Mouse (Mus musculus): ENCODE measurements at regions not wholly inside any gene's neighbourhood (a gene's known extent, or its start where the extent isn't known, plus 50 kb on each side); places are given as distances from the start of the nearest gene placed in this dataset.

DNA sequence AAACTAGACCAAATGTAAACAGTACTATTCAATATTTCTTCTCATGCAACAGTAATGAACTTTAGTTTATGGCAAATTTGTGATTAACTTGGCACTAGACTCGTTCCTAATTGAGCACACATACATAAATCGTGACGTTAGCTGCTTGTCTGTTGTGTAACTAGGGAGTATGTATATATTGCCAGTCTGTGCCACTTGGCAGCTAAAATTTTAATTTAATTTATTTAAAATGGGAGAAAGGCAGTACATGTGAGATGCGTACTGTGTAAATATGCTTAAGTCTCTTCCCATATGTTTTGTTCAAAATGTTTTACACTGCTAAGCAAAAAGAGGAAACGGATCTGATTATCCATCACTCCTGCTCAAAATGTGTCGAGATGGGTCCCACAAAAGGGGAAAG, 553.1 kb downstream of the Rwdd3 start:
- Histone ChIP-seq H3K27me3 (ENCODE audit: control insufficient read depth, insufficient read depth, low read length) (no peaks in the 10 kb centered on the region), H3K4me3 (no peak overlapping the region), H3K27ac (no peak overlapping the region), H3K79me2 (replicated peaks; ENCODE audit: control insufficient read depth, insufficient read depth, low read length) (no peaks in the 10 kb centered on the region), H3K4me1 (ENCODE audit: control insufficient read depth, insufficient read depth, low read length) (no peaks in the 10 kb centered on the region), H3K9ac (ENCODE audit: low read depth, low read length) (no peak overlapping the region), H3K36me3 (ENCODE audit: control insufficient read depth, insufficient read depth, low read length) (no peaks in the 10 kb centered on the region)
- TF ChIP-seq POLR2A (IDR thresholded peaks at IDR 0.05; ENCODE audit: insufficient read depth, low read depth, low read length) = no peak
- TF ChIP-seq EP300 (IDR thresholded peaks at IDR 0.05; ENCODE audit: insufficient read depth, low read depth, low read length) = no peak
- no peak for TF ChIP-seq CTCF (IDR thresholded peaks at IDR 0.05)
- intact Hi-C loops (cut with DNase I) = no loop called here
- WGBS = 82% methylated on average over 6 of the region's 6 CpGs
- no peak for DNase-seq

DNA sequence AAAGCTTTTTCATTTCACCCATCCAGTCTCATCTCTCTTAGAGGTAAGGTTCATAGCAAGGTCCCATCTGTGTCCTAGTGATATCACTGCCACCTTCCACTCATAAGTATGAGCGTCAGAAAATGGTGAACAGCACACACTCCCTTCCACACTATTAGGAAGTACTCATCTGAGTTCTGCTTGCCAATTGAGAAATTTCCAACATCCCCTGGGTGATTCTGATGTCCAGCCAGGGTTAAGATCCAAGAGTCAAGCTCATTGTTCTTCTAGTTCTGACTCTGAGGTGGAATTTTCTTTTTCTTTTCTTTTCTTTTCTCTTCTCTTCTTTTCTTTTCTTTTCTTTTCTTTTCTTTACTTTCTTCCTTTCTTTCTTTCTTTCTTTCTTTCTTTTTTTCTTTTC, 577.3 kb downstream of the Rwdd3 start:
- H3K9ac ChIP-seq (ENCODE audit: low read depth, low read length) = no peak overlapping the region
- 81% methylated on average over 1 of the region's 1 CpGs for WGBS

DNA sequence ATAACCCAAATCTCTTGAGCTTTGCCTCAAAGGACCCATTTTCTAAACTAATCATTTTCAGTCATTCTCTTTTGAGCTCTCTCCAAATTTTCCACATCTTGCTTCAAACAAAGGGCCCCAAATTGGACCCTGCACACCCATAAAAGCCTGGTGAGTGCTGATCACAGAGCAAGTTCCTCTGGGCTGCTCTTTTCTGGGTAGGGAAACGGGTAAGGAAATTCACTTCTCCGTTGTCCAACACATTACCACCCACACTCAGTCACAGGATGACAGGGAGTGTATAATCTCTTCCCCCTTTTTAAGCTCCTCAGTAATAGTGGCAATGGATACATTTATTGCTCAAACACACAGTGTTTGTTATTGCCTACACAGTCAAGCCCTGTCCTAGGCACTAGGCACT, 580.3 kb downstream of the Rwdd3 start:
- no peaks in the 10 kb centered on the region for H3K36me3 ChIP-seq (ENCODE audit: control insufficient read depth, insufficient read depth, low read length)
- H3K79me2 ChIP-seq (replicated peaks; ENCODE audit: control insufficient read depth, insufficient read depth, low read length) = no peaks in the 10 kb centered on the region
- WGBS = 66% methylated on average over 2 of the region's 2 CpGs
- H3K27me3 ChIP-seq (ENCODE audit: control insufficient read depth, insufficient read depth, low read length) = no peaks in the 10 kb centered on the region
- H3K9ac ChIP-seq (ENCODE audit: low read depth, low read length) = no peak overlapping the region
- H3K27ac ChIP-seq = no peak overlapping the region
- H3K4me1 ChIP-seq (ENCODE audit: control insufficient read depth, insufficient read depth, low read length) = no peaks in the 10 kb centered on the region
- intact Hi-C loops (cut with DNase I) = no loop called here
- TF ChIP-seq CTCF (IDR thresholded peaks at IDR 0.05) (no peak), EP300 (IDR thresholded peaks at IDR 0.05; ENCODE audit: insufficient read depth, low read depth, low read length) (no peak), POLR2A (IDR thresholded peaks at IDR 0.05; ENCODE audit: insufficient read depth, low read depth, low read length) (no peak)
- H3K4me3 ChIP-seq = no peak overlapping the region
- DNase-seq = no peak

More for the DNA sequence above, 577.3 kb downstream of the Rwdd3 start:
- intact Hi-C loops (cut with DNase I) = no loop called here
- H3K4me1 ChIP-seq (ENCODE audit: control insufficient read depth, insufficient read depth, low read length) = no peaks in the 10 kb centered on the region
- H3K27me3 ChIP-seq (ENCODE audit: control insufficient read depth, insufficient read depth, low read length) = no peaks in the 10 kb centered on the region
- no peak for TF ChIP-seq POLR2A (IDR thresholded peaks at IDR 0.05; ENCODE audit: insufficient read depth, low read depth, low read length)
- TF ChIP-seq CTCF (IDR thresholded peaks at IDR 0.05) = no peak
- TF ChIP-seq EP300 (IDR thresholded peaks at IDR 0.05; ENCODE audit: insufficient read depth, low read depth, low read length) = no peak
- no peaks in the 10 kb centered on the region for H3K79me2 ChIP-seq (replicated peaks; ENCODE audit: control insufficient read depth, insufficient read depth, low read length)
- H3K36me3 ChIP-seq (ENCODE audit: control insufficient read depth, insufficient read depth, low read length) = no peaks in the 10 kb centered on the region
- DNase-seq = no peak
- H3K27ac ChIP-seq = no peak overlapping the region
- H3K4me3 ChIP-seq = no peak overlapping the region

DNA sequence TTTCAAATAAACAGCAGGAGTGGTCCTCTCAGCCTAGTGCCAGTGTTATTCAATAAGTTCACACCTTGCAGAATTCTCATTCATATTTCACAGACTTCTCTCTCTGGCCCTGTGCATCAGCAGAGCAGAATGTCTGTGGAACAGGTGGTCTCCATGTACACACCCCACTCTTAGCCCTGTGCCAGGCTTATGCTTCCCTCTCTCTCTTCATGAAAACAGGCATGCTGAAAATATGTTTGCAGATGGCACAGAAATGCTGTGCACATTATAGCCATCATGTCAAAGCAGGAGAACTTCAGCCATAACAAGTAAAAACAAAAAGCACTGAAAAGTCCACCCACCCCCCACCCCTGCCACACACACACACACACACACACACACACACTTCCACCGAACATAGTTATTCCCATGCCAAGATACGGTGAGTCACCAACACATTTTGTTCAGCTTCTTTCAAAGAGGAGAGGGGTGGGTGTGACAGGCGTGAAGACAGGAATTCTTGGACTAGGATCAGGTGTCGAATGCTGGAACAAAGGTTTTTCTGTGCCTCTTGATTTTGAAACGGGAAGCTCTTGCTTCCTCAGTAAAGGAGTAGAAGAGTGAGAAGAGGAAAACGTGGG, 600.6 kb downstream of the Rwdd3 start:
- 13% methylated on average over 6 of the region's 6 CpGs for WGBS
- DNase-seq = no peak
- Histone ChIP-seq H3K36me3 (ENCODE audit: control insufficient read depth, insufficient read depth, low read length) (no peaks in the 10 kb centered on the region), H3K27me3 (ENCODE audit: control insufficient read depth, insufficient read depth, low read length) (no peaks in the 10 kb centered on the region), H3K4me3 (no peak overlapping the region), H3K9ac (ENCODE audit: low read depth, low read length) (no peak overlapping the region), H3K4me1 (ENCODE audit: control insufficient read depth, insufficient read depth, low read length) (no peaks in the 10 kb centered on the region), H3K27ac (no peak overlapping the region), H3K79me2 (replicated peaks; ENCODE audit: control insufficient read depth, insufficient read depth, low read length) (no peaks in the 10 kb centered on the region)
- intact Hi-C loops (cut with DNase I) = no loop called here
- TF ChIP-seq POLR2A (IDR thresholded peaks at IDR 0.05; ENCODE audit: insufficient read depth, low read depth, low read length) = no peak
- TF ChIP-seq CTCF (IDR thresholded peaks at IDR 0.05) = no peak
- no peak for TF ChIP-seq EP300 (IDR thresholded peaks at IDR 0.05; ENCODE audit: insufficient read depth, low read depth, low read length)

DNA sequence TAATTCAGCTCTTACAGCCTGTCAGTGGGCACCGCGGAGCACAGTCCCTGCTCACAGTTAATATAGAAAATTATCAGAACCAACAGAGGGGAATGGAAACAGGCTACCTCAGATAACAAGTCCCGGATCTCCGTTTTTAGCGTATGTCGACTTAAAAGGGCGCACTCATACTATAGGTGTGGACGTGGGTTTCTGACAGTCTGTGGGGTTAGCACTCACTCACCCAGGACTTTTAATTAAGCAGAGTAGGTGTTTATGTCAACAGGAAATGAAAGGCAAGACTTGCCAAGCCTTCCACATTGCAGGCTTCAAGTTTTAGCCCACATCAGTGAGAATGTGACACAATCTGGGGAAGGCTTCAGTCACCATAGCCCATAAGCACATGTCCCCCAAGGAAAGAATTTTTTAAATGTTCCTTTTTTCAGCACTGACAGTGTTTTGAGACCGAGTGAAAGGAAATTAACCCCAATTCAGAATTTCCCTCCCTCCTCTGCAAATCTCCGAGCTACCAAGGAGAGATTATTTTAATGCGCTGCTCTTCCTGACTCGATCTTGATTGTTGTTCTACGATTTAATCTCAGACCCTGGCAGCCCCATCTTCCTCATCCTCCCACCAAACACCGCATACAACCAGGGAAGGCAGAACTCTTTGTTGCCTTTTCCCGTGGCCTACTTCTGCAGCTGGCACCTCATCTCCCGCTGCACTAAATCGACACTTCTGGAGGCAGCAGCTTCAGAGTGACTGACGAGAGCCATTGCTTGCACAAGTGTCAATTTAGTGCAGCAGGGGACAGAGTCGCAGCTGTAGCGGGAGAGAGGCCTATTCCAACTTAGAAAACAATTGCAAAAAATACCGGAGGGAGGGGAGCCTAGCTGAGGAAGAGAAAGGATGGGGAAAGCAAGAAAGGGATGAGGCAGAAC, 629.7 kb downstream of the Rwdd3 start:
- no peak for DNase-seq
- no peaks in the 10 kb centered on the region for H3K4me1 ChIP-seq (ENCODE audit: control insufficient read depth, insufficient read depth, low read length)
- intact Hi-C loops (cut with DNase I) = no loop called here
- H3K4me3 ChIP-seq = no peak overlapping the region
- no peaks in the 10 kb centered on the region for H3K27me3 ChIP-seq (ENCODE audit: control insufficient read depth, insufficient read depth, low read length)
- TF ChIP-seq POLR2A (IDR thresholded peaks at IDR 0.05; ENCODE audit: insufficient read depth, low read depth, low read length) (no peak), EP300 (IDR thresholded peaks at IDR 0.05; ENCODE audit: insufficient read depth, low read depth, low read length) (no peak), CTCF (IDR thresholded peaks at IDR 0.05) (no peak)
- H3K27ac ChIP-seq = no peak overlapping the region
- no peaks in the 10 kb centered on the region for H3K36me3 ChIP-seq (ENCODE audit: control insufficient read depth, insufficient read depth, low read length)
- no peaks in the 10 kb centered on the region for H3K79me2 ChIP-seq (replicated peaks; ENCODE audit: control insufficient read depth, insufficient read depth, low read length)
- WGBS = 20% methylated on average over 21 of the region's 21 CpGs
- H3K9ac ChIP-seq (ENCODE audit: low read depth, low read length) = no peak overlapping the region

DNA sequence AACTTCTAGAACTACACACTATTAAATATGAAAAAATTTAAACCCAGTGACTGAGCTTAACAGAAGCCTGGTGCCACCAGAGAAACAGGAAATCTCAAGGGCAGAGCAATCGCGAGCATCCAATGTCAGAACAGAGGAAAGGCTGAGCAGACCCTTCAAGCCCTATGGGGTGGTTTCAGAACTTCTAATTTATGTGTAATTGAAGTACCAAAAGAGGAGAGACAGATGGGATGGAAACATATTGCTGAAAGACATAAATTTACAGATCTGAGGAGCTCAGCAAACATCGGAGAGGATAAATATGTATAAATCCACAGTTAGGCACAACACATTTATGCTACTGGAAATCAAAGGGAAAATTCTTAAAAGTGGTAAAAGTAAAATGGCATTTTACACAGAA, 637.6 kb downstream of the Rwdd3 start:
- TF ChIP-seq POLR2A (IDR thresholded peaks at IDR 0.05; ENCODE audit: insufficient read depth, low read depth, low read length) = no peak
- no peak for TF ChIP-seq CTCF (IDR thresholded peaks at IDR 0.05)
- no peak for TF ChIP-seq EP300 (IDR thresholded peaks at IDR 0.05; ENCODE audit: insufficient read depth, low read depth, low read length)
- no peak overlapping the region for H3K9ac ChIP-seq (ENCODE audit: low read depth, low read length)
- no peak overlapping the region for H3K4me3 ChIP-seq
- no peaks in the 10 kb centered on the region for H3K27me3 ChIP-seq (ENCODE audit: control insufficient read depth, insufficient read depth, low read length)
- 76% methylated on average over 3 of the region's 3 CpGs for WGBS
- no peaks in the 10 kb centered on the region for H3K4me1 ChIP-seq (ENCODE audit: control insufficient read depth, insufficient read depth, low read length)
- no peak for DNase-seq
- intact Hi-C loops (cut with DNase I) = no loop called here
- no peak overlapping the region for H3K27ac ChIP-seq
- no peaks in the 10 kb centered on the region for H3K79me2 ChIP-seq (replicated peaks; ENCODE audit: control insufficient read depth, insufficient read depth, low read length)
- no peaks in the 10 kb centered on the region for H3K36me3 ChIP-seq (ENCODE audit: control insufficient read depth, insufficient read depth, low read length)
